Mouse (Mus musculus) ovary, postnatal 36 days (tissue): Measurements from ENCODE around the gene Sclt1.
"Not testable (repeated sequence)": the region's sequence is repeated elsewhere in the genome, so short reads cannot be mapped to it uniquely, and the experiment has no call there.

ENCODE experiments used
- DNase-seq: peaks from one replicate; pipeline ENCODE4 v3.0.0; 2022; ENCODE audit warnings: low spot score, mixed read lengths

The Sclt1 gene

GRCm38 (mm10) chr3:41742278-41742934, at the start of gene Sclt1, which contains the start of gene D3Ertd751e:
Sclt1 (minus strand) TSS chr3:41742514.
D3Ertd751e (plus strand) TSS chr3:41742611.
- peak; percentile 96 for DNase-seq

- DNase-seq = no peak
Observed at GRCm38 (mm10) chr3:41762091-41762490, 19.8 kb upstream of the Sclt1 start.

DNA sequence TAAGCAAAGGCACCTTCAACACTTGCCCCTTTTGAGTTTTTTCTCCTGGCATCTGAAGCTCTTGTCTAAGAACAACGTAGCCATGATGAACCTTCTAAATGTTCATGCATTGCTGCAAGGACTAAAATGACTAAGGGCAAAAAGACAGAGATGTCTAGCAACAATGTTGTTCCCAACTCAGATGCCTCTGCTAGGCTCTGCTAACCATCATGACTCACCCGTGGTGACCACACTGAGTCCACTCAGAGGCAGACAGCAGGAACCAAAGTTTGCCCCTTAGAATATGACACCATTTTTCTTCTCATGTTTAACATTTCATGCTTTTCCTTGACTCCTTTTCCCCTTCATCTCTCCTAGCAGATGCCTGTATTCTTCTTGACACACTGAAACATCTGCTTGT, 12.2 kb upstream of the Sclt1 start:
- no peak for DNase-seq

DNA sequence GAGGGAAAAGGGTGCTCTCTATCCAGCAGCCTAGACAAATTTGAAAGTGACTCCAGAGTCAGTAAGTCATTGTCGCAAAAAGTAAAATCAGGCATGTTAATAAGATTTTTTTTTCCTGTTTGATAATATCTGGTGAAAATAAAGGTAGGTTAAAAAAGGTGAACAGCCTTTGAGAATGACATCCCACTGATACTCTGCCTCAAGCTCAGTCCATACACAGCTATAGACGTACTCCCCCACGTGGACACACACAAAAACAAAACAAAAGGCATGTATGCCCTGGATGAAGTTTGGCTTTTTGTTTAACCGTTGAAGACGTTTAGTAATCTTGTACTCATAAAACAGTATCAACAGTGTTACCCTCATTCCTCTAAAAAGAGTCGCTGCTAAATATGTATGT, 1.1 kb upstream of the Sclt1 start:
- no peak for DNase-seq

GRCm38 (mm10) chr3:41741601-41742277, 575 bp downstream of the Sclt1 start:
- peak; percentile 3 for DNase-seq

GRCm38 (mm10) chr3:41695681-41696080, 46.6 kb downstream of the Sclt1 start:
- no peak for DNase-seq

- DNase-seq = no peak
Observed at GRCm38 (mm10) chr3:41692440-41693142, 49.7 kb downstream of the Sclt1 start.

GRCm38 (mm10) chr3:41690114-41690640, 52.1 kb downstream of the Sclt1 start:
- DNase-seq = not testable (repeated sequence)

- no peak for DNase-seq
Observed at GRCm38 (mm10) chr3:41686396-41686795, 55.9 kb downstream of the Sclt1 start.

GRCm38 (mm10) chr3:41682084-41682483, 60.2 kb downstream of the Sclt1 start:
- no peak for DNase-seq

- no peak for DNase-seq
Observed at GRCm38 (mm10) chr3:41676648-41677047, 65.7 kb downstream of the Sclt1 start.

- no peak for DNase-seq
Observed at GRCm38 (mm10) chr3:41674778-41675177, 67.5 kb downstream of the Sclt1 start.

DNA sequence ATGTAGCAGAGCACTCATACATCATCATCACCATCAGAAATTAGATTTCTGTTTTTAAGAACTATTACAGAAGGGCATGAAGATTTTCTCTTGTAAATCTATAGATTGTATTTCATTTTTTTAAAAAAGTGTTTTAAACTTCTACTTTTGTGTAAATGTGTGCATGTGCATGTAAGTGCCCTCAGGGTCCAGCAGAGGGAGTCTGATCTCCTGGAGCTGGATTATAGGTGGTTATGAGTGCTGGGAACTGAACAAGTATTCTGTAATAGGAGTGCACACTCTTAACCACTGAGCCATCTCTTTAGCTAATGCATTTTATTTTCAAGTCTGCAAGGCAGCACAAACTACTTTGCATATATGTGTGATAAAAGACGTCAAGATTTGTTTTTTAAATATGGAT, 86.7 kb downstream of the Sclt1 start:
- no peak for DNase-seq

DNA sequence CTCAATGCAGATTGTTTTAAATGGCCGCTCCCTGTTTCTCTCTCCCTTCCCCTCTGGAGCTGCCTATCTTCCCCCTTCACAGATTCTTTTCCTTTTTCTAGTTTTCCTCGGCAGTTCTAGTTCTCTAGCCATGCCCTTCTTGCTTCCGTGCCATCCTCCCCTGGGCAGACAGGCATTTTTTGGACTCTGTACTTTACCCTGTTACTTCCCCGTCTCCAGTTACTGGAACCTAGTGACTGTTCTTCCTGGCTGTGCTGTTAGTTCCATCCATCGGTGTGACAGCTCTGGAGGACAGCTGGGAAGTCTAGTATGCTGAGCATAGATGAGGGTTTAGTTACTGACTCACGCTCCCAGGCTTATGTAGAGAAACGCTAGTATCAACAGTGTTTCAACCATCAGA, 121.3 kb downstream of the Sclt1 start:
- DNase-seq = no peak

- DNase-seq = no peak
Observed at GRCm38 (mm10) chr3:41618488-41618887, 123.8 kb downstream of the Sclt1 start.

DNA sequence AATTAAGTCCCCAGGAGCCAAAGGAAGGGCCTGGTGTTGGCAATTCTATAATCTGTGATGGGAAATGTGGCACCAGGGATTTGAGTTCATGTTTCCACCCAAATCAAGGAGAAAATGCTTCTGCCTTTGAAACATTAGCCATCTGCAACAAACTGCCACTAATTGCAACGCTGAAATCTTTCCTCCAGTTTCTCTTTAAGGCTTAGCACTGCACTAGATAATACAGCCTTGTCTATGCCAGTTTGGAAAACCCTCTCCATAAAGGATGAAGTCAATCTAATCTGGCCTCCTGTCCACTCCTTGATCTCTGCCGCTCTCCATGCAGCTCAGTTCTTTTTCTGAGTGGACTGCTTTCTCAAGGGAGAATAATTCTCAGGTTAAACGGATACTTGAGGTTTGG, 124.3 kb downstream of the Sclt1 start:
- no peak for DNase-seq

DNA sequence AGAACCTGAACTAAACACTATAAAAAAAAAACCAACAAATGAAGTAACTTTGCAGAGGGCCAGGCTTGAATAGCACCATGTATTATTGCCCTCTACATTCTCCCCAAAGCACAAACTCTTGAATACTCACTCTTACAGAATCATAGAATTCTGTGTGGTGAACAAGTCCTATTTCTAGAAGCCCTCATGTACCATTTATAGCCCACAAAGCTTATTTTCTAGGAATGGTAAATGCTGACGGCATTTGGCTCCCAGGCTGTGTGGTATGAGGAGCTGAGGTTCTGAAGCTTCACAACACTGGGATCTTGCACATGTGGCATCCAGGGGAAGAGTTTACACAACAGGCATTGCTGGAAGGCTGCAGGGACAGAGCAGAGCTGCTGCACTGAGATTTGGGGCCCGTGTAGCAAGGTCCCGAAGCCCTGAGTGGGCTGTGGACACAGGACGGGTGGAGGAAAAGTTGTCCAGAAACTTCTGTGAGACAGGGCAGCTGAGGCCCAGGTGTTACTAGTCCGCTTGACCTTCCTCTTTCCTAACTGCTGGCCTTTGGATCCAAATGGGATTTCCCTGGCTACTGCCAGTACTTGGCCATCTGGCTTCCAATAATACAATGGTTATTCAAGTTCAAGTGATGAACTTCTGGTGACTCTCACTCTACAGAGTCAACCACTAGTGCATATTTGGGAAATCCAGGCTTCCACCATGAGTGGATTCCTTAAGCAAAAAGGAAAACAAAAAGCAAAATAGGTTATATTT, 127.9 kb downstream of the Sclt1 start:
- no peak for DNase-seq

GRCm38 (mm10) chr3:41613706-41614105, 128.6 kb downstream of the Sclt1 start:
- no peak for DNase-seq

GRCm38 (mm10) chr3:41612211-41612610, 130.1 kb downstream of the Sclt1 start:
- no peak for DNase-seq

DNA sequence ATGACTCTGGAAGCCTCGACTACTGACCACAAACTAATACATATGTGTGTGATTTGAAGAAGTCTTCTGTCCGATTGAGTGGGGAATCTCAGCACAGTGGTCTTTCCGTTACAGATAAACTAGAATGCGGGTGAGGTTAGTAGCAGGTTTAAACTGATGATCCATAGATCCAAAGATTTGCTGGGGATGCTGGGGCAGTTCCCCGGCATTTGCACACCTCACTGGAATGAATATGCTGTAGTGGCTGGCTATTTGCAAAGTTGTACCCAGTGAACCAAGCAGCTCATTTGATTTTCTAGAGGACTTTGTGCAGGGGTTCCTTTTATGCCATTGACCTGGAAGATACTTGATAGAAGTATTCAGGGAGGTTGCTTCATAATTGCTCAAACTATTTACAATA, 133.2 kb downstream of the Sclt1 start:
- DNase-seq = no peak

- DNase-seq = no peak
Observed at GRCm38 (mm10) chr3:41607467-41607866, 134.8 kb downstream of the Sclt1 start.

- no peak for DNase-seq
Observed at GRCm38 (mm10) chr3:41607050-41607449, 135.3 kb downstream of the Sclt1 start.
